Mouse (Mus musculus): ENCODE measurements around the gene Foxp1.

Gene Foxp1

DNA sequence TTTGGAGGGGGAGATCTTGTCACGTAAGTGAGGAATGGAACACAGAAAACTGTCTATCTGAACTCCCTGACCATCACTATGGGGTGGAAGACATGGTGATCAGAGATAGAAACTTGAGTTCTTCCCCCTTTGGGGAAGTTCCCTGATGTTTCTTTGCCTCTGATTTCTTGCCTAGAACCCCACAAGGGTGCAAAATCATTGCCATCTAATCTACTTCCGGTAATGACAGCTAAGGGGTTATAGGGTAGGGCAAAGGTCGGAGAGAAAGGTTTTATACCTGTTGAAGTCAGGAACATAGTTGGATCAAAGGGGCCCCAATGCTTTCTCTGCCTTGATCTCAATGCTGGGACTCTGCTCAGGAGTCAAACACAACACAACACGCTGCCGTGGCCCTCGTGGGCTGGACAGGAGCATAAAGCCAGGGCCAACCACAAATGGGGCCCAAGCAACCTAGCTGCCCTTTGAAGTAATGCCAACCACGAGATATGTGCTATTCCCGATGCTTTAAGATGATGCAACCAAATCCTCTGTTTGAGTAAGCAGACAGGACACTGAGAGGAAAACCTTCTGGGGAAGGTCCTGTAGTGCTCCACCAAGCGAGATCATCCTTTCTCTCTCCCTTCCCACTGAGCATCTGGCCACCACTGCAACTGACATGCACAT is 163.4 kb downstream of the Foxp1 start:
- no peak for DNase-seq (ENCODE audit: low spot score)

DNA sequence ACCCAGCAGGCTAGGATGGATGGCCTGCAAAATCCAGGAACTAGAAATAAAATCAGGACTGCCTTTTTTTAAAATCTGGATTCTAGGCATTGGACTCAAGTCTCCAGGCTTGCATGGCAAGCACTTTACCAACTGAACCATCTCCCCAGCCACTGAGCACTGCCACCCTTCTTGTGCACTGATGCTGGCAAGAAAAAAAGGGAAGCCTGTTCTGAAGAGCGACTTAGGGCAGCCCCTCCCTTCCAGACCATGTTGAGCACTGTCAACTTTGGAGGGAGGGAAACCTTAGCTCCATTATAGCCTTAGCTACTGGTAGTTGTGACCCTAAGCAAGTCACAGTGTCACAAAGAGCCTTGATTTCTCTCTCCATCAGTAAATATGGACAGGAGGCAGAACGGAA is 164.6 kb downstream of the Foxp1 start:
- DNase-seq (ENCODE audit: low spot score), result no peak

DNA sequence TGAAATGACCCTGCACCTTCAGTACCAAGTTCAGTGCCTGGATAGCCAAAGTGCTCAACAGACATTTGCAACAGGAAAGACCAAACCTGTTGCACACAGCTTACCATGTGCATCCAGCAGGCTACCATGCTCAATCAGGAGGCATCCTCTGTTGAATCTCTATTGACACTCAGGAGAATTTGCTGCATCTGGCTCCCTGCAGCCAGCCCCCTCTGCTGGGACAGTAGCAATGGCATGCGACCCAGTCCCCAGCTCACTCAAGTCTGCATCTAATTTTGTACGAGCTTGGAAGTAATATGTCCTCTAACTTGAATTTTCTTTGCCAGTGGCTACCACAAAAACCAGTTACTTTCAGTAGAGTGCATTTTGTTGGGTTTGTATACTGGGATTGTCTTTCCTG is 168.2 kb downstream of the Foxp1 start:
- no peak for DNase-seq (ENCODE audit: low spot score)

DNA sequence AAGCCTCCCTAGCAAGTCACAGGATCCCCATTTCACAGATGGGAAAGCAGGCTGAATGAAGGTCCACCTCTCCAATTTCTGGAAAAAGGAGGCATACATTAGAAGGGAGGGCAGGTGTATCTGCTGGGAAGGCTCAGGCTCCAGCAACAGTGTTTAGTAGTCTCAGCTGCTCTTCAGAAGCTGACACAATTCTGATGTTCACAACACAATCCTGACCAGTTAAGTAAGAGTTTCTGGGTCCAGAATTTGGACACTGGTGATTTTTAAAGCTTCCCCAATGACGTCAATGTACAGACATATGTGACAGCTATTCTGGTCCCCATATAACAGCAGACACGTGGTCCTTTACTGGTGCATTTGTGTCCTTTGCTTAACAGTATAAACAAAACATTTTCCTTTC is 169.1 kb downstream of the Foxp1 start:
- no peak for DNase-seq (ENCODE audit: low spot score)

DNA sequence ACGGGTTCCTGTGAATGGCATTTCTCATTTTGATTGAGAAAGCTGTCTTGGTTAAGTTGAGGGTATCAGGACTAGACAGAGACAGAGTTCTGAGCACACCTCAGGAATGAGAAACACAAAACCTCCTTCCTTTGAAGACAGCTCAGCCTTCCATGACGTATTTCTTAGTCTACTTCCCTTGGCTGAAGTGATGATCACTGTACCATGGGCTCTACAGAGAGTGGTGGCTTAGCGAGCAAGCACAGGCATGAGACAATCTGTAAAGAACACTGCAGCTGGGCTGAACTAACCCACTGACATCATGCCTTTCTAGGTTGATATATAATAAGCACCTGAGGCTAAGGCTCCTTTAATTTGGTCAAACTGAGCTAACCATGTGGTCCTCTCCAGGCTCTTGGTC is 172.0 kb downstream of the Foxp1 start:
- no peak for DNase-seq (ENCODE audit: low spot score)

DNA sequence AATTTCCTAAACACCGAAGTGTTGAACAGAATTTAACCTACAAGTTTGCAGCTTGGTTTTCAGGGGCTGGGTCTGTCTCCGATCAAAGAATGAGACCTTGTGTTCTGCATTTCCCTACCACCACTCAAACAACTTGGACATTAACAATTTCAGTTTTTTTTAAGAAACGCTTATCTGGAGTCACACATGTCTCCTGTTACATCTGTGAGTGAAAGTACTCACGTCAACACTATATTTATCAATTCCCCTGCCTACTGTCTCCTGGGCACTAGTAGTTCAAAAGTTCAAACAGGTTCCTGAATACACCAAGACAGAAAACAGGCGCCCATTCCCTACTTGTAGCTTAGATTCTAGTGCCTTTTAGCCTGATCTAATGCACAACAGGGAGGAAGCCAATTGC is 172.4 kb downstream of the Foxp1 start:
- no peak for DNase-seq (ENCODE audit: low spot score)

DNA sequence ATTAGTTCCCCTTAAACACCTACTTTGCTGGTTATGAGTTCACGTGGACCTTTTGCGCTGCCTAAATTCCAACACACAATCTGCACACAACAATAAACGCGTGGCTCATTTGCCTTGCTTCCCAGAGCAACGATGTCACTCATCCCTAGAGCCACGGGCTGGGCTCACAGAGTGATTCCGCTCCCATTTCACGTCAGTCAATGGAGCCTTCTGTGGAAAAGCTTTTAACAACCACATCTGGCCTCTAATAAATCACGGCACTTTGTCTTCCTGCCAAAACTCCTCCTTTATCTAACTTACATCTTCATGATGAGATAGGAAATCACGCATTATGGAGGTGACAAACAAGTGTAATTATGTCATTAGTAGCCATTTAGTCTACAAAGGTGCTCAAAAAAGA is 174.7 kb downstream of the Foxp1 start:
- no peak for DNase-seq (ENCODE audit: low spot score)

DNA sequence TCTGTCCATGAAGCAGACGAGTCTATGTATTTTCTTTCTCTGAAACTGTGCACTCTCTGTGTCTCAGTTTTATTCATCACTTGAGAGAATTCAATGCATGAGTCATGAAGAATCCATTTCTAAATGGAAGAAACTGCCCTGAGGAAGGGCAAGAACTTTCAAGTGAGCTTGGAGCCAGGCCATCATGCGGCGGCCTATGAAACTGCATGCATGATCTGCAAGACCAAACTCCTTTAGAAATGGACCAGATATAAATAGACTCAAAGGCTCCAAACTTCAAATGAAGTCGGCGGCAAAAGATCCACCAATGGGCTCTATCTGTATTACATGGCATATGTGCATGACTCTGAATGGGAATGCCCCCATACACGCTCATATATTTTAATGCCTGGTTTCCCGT is 177.6 kb downstream of the Foxp1 start:
- no peak for DNase-seq (ENCODE audit: low spot score)

DNA sequence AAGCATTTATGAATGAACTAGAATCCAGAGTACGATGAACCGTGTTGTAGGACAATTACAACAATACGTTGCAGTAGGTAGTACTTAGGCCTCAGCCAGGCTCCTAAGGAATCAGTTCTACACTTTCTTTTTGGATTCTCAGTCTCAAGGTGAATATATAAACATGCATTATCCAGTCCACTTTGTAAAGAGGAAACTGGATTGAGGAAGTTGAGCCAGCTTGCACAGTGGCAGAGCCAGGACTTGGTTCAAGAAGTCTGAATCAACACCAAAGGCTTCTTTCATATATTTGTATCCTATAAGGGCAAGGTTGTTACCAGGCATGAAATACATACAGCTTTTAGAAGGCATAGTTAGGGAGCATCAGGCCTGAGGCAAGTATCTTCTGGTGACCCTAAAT is 178.2 kb downstream of the Foxp1 start:
- DNase-seq (ENCODE audit: low spot score), result no peak

DNA sequence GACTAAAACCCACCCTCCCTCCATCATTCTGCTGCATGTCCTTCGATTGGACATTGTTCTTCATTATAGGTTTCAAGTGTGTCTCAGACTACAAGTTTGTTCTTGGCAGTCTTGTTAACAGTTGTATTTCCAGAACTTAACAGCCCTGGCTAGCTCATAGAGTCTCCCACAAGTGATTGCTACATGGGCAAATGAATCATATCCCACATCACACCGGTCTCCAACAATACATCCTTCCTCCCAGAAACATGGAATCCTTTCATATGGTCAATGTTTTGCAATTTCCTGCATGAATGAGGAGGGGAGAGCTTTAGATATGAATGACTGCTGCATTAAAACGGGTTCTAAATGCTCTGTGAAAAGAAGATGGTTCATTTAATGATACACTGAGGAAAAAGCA is 178.7 kb downstream of the Foxp1 start:
- no peak for DNase-seq (ENCODE audit: low spot score)

DNA sequence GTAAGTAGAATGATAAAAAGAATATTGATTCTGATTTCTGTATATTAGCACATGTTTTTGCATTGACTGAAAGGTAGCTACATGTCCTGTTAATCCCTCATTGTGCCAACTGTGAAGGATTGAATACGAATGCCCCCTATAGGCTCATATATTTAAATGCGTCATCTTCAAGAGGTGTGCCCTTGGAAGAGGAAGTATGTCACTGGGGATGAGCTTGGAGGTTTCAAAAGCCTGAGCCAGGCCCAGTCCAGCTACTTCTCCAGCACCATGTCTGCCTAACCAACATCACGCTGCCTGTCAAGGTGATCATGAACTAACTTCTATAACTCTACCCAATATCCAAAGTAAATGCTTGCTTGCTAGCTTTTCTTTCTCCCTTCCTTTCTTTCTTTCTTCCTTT is 180.1 kb downstream of the Foxp1 start:
- DNase-seq (ENCODE audit: low spot score), result no peak

DNA sequence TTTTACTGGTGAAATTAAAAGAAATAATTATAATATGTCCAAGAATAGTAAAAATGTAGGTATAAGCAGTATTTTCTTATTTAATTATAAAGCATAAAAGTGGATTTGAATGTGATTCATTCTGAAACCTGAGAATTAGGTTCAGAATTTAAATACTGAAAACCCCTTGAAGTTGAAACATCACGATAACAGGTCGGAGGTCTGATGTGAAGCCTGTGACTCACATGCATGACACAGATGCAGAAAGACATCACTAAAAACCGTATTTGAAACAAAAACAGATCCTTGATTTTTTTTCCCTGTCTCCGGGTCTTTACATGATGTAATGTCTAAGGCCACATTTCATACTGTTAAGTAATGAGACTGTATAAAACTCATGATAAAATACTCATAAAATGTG is 181.6 kb downstream of the Foxp1 start:
- no peak for DNase-seq (ENCODE audit: low spot score)

DNA sequence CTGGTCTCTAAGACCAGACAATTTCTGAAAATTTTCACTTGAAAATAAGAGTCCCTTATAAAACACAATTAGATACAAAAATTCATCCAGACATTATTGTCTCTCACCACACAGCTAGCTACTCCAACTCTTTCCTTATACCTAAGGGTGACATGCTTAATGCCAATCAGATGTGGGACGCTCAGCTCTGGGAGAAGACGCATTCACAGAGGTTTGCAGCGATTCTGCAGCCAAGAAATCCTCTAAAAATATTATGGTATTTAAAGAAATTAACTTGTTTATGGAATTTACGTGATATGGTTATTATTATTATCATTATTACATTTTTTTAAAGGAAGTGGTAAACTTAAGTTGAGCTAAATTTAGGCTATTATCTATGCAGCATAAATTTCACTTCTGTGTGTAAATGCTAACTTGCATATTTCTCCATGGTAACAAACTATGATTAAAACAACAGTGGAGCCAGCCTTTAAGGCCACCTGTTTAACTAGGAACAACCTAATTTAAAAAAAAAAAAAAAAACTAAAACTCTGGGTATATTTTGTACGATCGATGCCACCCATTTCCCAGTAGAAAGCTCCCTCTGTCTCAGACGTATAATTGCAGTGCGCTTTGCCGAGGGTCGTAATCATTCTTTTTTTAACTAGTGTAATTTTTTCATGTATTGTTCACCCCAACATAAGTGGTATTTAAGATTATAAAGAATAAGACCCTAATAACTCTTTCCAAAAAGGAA is 182.4 kb downstream of the Foxp1 start:
- no peak for DNase-seq (ENCODE audit: low spot score)

DNA sequence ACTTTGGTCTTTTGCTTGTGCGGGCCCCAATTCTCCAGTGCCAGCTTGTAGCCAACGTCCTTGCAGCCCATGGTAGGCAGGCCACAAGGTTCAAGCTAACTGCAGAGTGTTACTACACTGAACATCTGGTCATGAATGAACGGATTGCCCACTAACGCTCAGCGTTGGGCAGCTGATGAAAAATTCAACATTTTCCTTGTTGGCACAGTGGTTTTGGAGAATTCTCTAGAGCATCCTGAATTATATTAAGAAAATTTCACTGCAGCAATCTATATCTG is 183.2 kb downstream of the Foxp1 start:
- DNase-seq (ENCODE audit: low spot score), result no peak

DNA sequence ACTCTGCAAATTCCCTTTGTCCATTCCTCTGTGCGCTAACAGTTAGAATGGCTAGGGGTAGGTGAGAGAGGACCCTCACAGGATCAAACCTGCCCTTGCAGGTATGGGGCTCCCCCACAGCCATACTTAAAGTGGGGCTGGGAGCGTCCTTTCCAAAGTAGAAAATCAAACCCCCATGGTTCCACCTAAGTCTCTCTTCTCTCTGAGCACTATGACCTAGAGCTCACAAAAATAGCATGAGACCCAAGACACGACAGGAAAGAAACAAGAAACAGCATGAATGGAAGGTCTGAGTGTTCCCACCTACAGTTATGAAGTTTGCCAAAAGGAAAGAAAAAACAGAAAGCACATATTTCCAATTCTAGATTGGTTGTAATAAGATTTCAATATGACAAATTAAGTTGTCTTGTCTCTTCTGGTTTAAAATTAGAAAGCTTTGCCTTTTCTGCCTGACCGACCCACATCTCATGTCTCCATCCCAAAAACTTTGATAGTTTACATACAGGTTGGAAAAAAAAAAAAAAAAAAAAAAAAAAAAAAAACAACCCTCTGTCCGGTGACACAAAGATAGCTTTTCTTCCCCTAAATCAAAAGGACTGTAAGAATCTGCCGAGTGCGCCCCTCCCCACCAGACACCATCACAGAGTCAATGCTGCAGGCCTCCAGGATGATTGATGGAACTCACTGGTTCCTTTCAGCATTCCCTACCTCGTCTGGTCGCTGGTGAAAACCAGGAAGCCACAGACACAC is 183.8 kb downstream of the Foxp1 start:
- DNase-seq (ENCODE audit: low spot score), result no peak

DNA sequence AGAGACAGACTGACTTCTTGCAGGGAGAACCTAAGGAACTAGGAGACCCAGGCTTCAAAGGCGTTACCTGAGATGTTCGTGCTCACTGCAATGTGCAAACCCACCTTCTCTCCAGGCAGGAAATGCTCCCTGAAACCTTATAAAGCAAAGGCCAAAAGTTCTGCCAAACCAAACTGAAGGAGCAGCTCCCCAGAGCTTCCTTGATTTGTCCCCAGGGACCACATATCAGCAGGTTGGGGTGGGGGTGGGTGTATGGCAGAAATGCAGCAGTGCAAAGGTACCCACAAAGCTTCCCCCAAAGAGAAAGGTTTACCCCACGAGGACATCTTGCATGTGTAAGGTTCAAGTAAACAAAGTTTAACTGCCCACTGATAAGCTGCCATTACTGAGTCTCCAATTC is 184.3 kb downstream of the Foxp1 start:
- no peak for DNase-seq (ENCODE audit: low spot score)

DNA sequence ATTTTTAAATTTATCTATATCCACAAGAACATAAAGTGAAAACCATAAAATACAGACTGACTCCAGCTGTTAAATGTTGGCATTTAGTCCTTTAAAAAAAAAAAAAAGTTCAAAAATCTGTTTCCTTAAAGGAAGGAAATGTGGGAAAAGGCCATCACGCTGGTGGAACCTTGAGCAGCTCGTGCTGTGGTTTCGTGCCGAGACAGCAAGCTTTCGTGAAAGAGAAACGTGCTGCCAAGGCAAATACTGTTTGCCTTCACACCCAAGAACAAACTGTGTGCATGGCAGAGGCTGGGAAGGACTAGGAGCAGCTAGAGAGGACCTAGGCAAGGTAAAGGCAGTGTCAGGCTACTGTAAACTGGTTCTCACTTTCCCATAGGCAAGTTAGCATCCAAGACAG is 184.9 kb downstream of the Foxp1 start:
- DNase-seq (ENCODE audit: low spot score), result no peak

DNA sequence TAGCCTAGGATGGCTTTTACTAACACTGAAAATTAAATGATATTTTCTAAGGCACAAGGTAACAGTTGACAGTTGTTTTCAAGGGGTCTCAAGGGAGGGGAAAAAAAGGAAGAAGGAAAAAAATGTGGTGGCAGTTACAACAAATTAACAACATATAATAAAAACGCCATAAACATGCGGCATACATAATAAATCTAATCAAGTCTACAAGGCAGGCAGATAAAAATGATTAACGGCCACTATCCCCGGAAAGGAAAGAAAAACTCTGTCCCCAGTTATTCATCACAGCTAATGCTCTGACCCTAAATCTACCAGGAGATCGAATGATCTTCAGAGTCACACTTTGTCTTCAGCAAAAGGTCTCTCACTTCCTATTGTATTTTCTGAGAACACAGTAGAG is 186.3 kb downstream of the Foxp1 start:
- no peak for DNase-seq (ENCODE audit: low spot score)

DNA sequence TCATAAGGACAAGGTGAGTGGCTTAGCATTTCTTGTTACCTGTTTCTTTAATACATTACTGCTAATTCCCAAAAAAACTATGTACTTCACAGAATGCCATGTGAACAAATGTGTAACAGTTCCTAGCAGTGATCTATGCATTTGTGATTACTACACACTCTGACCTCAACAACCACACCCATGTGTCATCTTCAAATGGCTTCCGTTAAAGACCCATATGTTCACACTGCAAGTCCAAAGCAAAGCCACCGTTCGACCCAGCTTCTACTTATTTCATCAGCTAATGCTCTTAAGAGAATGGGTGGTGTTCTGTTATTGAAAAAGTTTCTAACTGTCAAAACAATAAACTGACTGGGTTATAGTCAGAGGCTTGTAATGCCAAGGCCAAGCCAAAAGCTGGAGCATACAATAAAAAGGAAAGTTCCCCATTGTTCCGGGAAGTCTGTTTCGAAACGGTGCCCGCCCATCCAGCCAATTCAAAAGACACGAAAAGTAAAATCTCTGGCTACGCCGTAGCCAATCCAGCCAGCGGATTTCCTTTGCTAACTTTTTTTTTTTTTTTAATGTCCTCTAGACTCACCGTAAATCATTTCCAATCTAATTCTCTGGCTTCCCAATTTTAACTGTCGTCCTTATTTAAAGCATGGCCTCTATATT is 187.2 kb downstream of the Foxp1 start:
- DNase-seq (ENCODE audit: low spot score), result no peak

DNA sequence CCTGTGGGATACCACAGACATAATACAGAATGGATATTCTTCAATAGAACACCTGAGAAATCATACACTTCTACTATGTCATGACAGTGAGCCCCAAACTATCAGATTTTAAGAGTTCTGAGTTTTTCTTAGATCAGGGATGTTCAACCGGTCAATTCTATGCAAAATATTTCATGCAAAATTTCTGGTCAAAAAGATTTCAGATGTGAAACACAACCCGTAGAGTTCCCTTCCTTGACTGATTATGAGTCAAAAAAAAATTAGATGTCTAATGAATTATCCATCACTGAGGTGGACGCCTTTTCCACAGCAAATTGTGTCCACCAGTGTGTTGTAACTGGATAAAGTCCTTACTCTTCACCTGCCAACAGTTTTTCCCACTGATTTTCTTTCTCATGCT is 188.3 kb downstream of the Foxp1 start:
- DNase-seq (ENCODE audit: low spot score), result no peak

DNA sequence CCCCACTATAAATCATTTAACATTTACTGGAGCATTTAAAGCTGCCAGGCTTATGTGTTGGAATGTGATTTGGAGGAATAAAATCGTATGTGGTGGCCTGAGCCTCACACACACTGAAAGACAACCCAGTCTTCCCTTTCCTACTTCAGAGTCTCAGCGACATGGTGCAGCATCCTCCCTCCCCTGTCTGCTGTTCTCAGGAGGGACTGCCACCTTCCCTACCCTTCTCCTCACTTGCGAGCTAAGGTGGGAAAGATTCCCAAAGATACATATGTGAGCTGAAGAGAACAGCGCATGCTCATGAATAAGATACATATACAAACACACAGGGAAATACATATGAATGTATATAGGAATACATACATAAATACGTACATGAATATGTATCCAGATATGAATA is 189.4 kb downstream of the Foxp1 start:
- no peak for DNase-seq (ENCODE audit: low spot score)

DNA sequence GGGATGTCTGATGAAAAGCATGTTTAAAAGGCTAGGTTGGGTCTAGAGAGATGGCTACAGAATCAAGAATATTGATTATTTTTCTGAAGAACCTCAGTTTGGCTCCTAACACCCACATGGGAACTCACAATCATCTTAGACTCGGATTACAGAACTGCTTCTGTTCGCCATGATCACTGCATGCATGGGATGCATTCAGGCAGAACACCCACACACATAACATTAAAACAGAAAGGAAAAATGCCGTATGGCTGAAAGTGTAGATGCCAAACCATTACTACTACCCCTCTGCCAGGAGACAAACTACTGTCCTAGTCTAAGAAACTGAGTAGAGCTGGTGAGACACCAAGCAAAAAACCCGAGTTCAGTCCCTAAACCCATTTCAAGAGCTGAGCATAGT is 192.4 kb downstream of the Foxp1 start:
- DNase-seq (ENCODE audit: low spot score), result no peak

DNA sequence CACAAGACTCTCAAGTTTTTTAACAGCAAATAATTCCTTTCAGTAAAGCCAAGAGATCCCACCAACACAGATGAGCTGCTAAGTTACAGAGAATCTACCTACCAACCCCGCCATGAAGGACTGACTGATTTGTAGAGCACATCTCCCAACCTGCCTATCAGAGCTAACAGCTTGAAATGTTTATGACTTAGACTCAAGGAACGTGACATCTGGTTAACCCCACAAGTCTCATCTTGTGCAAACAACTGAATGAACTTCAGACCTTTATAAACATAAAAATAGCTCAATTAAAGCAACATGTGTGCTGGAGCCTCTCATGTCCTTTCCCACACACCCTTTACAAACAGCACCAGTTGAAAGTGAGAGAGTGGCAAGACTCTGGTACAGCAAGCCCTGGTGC is 193.9 kb downstream of the Foxp1 start:
- no peak for DNase-seq (ENCODE audit: low spot score)
